Mouse (Mus musculus): ENCODE data around the gene Enkd1.

The Enkd1 gene

DNA sequence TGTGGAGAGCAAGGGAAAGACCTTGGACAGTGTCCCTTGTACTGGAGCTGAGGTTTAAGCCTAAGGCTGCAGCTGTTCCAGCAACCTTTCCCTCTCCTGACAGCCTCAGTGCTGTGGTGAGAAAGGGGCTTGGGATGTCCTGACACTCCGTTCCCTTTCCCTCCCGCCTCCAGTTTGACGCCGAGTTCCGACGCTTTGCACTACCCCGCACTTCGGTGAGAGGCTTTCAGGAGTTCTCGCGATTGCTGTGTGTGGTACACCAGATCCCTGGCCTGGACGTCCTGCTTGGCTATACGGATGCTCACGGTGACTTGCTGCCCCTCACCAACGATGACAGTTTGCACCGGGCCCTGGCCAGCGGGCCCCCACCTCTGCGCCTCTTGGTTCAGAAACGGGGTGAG is 6.0 kb downstream of the Enkd1 start:
- no peak for DNase-seq (ENCODE audit: low spot score in 2 of 2)

- DNase-seq (ENCODE audit: low spot score in 2 of 2), result peak; percentile 94 to 97
These were observed 6.8 kb downstream of the Enkd1 start, which contains the start of the genes Acd and Pard6a for GRCm38 (mm10) chr8:105700966-105701824. Acd (minus strand) TSS chr8:105701102. Pard6a (plus strand) TSS chr8:105701148.

DNA sequence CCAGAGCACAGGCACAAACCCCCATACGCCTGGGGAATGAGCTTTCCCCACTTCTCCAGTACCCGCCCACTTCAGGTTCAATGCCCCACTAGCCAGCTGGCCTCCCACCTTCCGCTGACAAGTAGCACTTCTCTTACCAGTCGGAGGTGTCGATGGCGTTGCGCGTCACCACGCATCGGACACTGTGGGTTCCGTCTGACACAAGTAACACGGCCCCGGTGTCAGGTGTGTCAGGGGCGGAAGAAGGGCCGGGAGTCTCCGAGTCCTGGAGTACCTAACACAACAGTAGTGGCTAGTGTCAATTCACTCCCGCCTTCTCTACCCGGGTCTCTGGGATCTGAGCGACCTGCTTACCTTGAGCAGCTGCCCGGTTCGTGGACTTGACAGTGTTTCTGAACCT is 7.4 kb downstream of the Enkd1 start:
- DNase-seq (ENCODE audit: low spot score in 2 of 2), result no peak

GRCm38 (mm10) chr8:105699488-105700215 is 8.4 kb downstream of the Enkd1 start:
- no peak for DNase-seq (ENCODE audit: low spot score in 2 of 2)

DNA sequence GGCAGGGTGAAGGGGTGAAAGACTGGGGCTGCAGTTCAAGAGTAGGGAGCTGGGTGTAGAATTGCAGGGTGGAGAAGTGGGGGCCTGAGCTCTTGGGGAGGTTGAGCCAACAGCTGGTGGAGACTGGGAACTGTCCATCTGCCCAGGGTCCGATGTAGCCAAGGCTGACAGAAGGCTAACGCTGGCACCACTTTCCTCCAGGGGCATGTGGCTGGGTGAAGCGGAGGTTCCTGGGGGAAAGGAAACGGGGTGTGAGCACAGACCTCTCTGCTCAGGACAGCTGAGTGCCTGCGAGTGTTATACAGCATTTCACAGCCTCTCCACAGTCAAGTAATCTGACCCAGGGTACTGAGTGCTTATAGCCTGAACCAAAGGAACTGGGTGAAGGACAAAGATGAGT is 9.3 kb downstream of the Enkd1 start:
- no peak for DNase-seq (ENCODE audit: low spot score in 2 of 2)

DNA sequence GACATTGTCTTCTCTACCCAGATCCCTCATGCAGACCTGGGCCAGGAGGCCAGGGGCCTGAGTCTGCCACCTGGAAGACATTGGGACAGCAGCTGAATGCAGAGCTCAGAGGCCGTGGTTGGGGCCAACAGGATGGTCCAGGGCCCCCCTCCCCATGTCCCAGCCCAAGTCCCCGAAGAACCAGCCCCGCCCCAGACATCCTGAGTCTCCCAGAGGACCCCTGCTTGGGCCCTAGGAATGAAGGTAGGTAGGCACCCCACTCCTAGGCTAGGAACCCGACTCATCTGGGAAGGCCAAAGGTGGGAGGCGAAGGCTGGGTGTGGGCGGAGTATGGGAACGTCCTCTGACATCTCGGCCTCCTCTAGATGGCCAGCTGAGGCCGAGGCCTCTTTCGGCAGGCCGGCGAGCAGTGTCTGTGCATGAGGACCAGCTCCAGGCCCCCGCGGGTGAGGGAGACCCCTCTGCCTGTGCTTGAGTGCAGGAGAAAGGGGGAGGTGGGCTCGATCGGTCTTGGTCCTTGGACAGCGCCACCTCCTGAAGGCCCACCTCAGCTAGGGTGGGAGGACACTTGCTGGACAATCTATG is 10.7 kb downstream of the Enkd1 start:
- DNase-seq (ENCODE audit: low spot score in 2 of 2), result no peak

DNA sequence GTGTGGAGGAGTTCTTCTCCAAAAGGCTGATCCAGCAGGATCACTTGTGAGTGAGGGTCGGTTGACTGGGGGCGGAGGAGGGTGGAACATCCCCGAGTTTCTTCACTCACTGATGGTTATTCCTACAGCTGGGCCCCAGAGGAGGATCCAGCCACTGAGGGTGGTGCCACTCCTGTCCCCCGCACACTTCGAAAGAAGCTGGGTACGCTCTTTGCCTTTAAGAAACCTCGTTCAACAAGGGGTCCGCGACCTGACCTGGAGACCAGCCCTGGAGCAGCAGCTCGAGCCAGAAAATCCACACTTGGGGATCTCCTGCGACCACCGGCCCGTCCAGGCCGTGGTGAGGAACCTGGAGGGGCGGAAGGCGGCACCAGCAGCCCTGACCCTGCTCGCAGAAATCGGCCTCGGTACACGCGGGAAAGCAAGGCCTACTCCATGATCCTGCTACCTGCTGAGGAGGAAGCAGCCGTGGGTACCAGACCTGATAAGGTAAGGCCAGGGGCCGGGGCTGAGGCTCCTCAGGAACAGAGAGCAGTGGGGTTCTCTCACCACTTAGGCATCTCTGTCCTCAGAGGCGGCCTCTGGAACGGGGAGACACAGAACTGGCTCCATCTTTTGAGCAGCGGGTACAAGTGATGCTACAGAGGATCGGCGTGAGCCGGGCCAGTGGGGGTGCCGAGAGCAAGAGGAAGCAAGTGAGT is 12.8 kb downstream of the Enkd1 start:
- no peak for DNase-seq (ENCODE audit: low spot score in 2 of 2)

- DNase-seq (ENCODE audit: low spot score in 2 of 2), result peak in 1 of 2 experiments; percentile 79
These were observed 13.8 kb downstream of the Enkd1 start for GRCm38 (mm10) chr8:105694051-105694799.

- peak; percentile 74 to 85 for DNase-seq (ENCODE audit: low spot score in 2 of 2)
These were observed 14.4 kb downstream of the Enkd1 start for GRCm38 (mm10) chr8:105693648-105694047.

DNA sequence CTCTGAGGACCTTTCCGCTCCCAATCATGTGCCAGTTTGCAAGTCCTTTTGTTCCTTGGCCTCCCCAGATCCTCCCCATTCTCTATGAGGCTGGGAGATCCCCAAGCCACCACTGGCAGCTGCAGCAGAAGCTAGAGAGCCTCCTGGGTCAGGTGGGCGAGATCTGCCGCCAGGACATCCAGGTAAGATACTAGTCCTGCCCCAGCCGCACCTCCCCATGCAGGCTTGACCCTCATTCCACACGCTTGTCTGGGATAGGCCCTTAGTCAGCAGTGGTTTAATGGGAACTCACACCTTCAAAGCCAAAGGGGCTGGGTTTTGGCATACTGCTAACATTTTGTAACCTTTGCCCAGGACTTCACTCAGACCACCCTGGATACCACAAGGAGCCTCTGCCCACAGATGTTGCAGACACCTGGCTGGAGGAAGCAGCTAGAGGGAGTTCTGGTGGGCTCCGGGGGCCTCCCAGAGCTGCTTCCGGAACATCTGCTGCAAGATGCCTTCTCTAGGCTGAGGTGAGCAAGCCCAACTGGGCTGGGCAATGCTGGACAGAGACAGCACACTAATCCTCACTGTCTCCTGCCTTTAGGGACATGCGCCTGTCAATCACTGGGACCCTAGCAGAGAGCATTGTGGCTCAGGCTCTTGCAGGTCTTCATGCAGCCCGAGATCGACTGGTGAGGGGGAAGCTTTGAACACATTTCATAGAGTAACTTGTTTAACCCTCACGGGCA is 15.4 kb downstream of the Enkd1 start:
- no peak for DNase-seq (ENCODE audit: low spot score in 2 of 2)

GRCm38 (mm10) chr8:105690978-105691377 is 17.0 kb downstream of the Enkd1 start:
- DNase-seq (ENCODE audit: low spot score in 2 of 2), result no peak

GRCm38 (mm10) chr8:105689983-105690360 is 18.0 kb downstream of the Enkd1 start:
- DNase-seq (ENCODE audit: low spot score in 2 of 2), result no peak

DNA sequence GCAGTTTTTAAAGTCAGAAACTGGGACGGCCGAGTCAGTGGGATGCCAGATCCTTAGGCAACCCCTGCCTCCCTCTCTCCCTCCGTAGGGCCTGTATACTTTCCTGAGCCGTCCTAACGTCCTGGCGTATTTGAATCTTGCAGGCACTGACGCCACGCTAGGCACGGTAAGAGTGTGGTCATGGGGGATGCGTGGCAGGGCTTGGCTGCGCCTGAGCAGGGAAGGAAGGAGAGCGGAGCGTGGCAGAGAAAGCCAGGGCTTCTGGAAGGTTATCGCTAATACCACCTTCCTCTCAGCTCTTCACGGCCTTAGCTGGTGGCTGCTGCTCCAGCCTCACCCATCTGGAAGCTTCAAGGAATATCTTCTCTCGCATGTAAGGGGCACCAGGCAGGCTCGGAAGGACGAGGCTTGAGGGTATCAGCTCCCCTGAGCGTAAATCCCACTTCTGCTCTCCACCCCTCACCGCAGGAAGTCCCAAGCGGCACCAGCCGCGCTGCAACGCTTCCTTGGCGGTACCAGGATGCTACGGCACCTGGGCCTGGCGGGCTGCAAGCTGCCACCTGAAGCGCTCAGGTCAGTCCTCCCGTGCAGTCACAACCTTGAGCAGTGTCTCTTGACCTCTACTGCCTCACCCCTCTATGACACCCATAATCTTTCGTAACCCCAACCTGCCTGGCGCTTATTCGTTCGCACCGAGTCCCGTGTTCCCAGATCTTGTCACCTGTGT is 18.6 kb downstream of the Enkd1 start:
- DNase-seq (ENCODE audit: low spot score in 2 of 2), result no peak

DNA sequence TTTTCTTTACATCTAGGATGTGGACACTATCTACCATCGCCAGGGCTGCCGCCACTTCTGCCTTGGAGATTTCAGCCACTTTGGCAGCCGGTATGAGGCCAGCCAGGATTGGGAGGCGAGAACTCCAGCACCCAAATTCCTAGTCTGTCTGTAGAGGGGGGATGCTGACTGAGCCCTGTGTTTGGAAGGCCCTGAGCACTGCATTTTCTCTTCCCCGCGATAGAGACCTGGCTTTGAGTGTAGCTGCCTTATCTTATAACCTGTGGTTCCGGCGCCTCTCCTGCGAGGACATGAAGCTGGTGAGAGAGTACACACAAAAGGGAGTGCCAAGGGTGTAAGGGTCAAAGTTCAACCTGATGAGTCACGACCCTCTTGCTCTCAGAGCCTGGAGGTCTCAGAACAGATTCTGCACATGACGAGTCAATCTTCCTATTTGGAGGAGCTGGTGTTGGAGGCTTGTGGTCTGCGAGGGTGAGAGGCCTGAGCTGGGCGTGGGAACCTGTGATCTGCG is 19.7 kb downstream of the Enkd1 start:
- DNase-seq (ENCODE audit: low spot score in 2 of 2), result no peak

DNA sequence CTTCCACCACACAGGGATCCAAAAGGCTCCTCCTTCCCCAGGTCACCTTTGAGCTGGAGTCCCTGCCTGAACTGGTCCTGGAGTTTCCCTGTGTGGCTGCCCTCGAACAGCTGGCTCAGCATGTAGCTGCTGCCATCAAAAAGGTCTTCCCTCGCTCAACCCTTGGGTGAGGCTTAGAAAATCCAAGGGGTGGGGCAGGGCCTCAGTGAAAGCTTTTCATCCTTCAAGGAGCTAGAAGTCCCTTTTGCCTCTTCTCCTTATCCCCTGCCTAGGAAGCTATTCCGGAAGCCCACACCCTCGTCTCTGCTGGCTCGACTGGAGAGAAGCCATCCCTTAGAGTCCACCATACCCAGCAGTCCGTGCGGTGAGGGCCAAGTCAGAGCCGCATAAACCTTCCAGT is 20.5 kb downstream of the Enkd1 start:
- DNase-seq (ENCODE audit: low spot score in 2 of 2), result no peak

- no peak for DNase-seq (ENCODE audit: low spot score in 2 of 2)
These were observed 21.5 kb downstream of the Enkd1 start for GRCm38 (mm10) chr8:105686551-105686950.

DNA sequence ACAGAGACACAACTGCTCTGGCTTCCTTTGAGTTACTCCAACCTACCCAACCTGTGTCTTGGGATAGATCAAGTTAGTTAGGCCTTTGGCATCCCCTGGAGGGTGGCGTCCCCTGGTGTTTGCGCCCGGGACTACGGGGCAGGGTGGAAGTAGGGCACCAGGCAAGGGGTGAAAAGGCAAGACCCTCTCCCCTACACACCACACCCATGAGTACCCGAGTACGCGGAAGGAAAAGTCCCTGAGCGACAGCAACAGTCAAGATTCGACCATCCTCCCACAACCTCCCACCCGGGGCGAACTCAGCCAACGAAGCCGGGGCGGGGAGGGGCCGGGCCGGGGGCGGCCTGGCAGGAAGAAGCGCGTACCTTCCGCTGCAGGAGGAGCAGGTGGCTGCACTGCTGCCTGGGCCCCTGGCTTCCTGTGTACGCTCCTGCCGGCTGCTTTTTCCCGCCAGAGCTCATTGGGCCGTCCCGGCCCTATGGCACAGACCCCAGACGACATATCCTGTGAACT is 22.2 kb downstream of the Enkd1 start, which contains the start of gene Carmil2:
Gene Carmil2, plus strand, starts transcription at position 479 of the 513 bp plus-strand sequence.
- DNase-seq (ENCODE audit: low spot score in 2 of 2), result no peak

GRCm38 (mm10) chr8:105685325-105685724 is 22.7 kb downstream of the Enkd1 start:
- DNase-seq (ENCODE audit: low spot score in 2 of 2), result no peak

- DNase-seq (ENCODE audit: low spot score in 2 of 2), result no peak
These were observed 30.1 kb downstream of the Enkd1 start for GRCm38 (mm10) chr8:105677891-105678290.
